Mouse (Mus musculus): ENCODE measurements around the gene Rbm47. TPM values are rescaled to one million over a fixed set of nuclear protein-coding genes. Genes with fewer than 3 reads are reported as not detected.

The Rbm47 gene
- polyA plus RNA-seq, 1 experiment from 2014 or later = 10.4 TPM

GRCm38 (mm10) chr5:66076685-66077301 is 96.1 kb downstream of the Rbm47 start:
- Histone ChIP-seq H3K27ac (replicated peaks; ENCODE audit: low read depth, low read length) (no peak overlapping the region), H3K4me1 (ENCODE audit: control insufficient read depth, insufficient read depth, low read length) (no peaks in the 10 kb centered on the region), H3K27me3 (replicated peaks; ENCODE audit: control insufficient read depth, insufficient read depth, low read length) (no peaks in the 10 kb centered on the region), H3K9me3 (ENCODE audit: control insufficient read depth, low read length) (no peaks in the 10 kb centered on the region), H3K9ac (ENCODE audit: low read depth, low read length) (no peak overlapping the region), H3K36me3 (ENCODE audit: control insufficient read depth, insufficient read depth, low read length) (no peaks in the 10 kb centered on the region), H3K4me2 (ENCODE audit: low read depth, low read length) (no peak overlapping the region), H3K4me3 (ENCODE audit: low read depth, low read length) (no peak overlapping the region)
- DNase-seq (ENCODE audit: low spot score) = no peak
- ATAC-seq (ENCODE audit: low read depth) = no peak
- 67% methylated on average over 12 of the region's 12 CpGs for WGBS

GRCm38 (mm10) chr5:66075906-66076305 is 97.0 kb downstream of the Rbm47 start:
- H3K4me3 ChIP-seq (ENCODE audit: low read depth, low read length) = no peak overlapping the region
- no peak for DNase-seq (ENCODE audit: low spot score)
- no peak for ATAC-seq (ENCODE audit: low read depth)
- H3K9ac ChIP-seq (ENCODE audit: low read depth, low read length) = no peak overlapping the region
- no peaks in the 10 kb centered on the region for H3K9me3 ChIP-seq (ENCODE audit: control insufficient read depth, low read length)
- H3K4me1 ChIP-seq (ENCODE audit: control insufficient read depth, insufficient read depth, low read length) = no peaks in the 10 kb centered on the region
- WGBS = 95% methylated on average over 12 of the region's 12 CpGs
- no peak overlapping the region for H3K4me2 ChIP-seq (ENCODE audit: low read depth, low read length)
- no peak overlapping the region for H3K27ac ChIP-seq (replicated peaks; ENCODE audit: low read depth, low read length)
- no peaks in the 10 kb centered on the region for H3K36me3 ChIP-seq (ENCODE audit: control insufficient read depth, insufficient read depth, low read length)
- H3K27me3 ChIP-seq (replicated peaks; ENCODE audit: control insufficient read depth, insufficient read depth, low read length) = no peaks in the 10 kb centered on the region

GRCm38 (mm10) chr5:66075032-66075488 is 97.9 kb downstream of the Rbm47 start:
- no peaks in the 10 kb centered on the region for H3K36me3 ChIP-seq (ENCODE audit: control insufficient read depth, insufficient read depth, low read length)
- H3K9me3 ChIP-seq (ENCODE audit: control insufficient read depth, low read length) = no peaks in the 10 kb centered on the region
- no peaks in the 10 kb centered on the region for H3K4me1 ChIP-seq (ENCODE audit: control insufficient read depth, insufficient read depth, low read length)
- no peak overlapping the region for H3K4me3 ChIP-seq (ENCODE audit: low read depth, low read length)
- H3K27ac ChIP-seq (replicated peaks; ENCODE audit: low read depth, low read length) = no peak overlapping the region
- ATAC-seq (ENCODE audit: low read depth) = no peak
- no peaks in the 10 kb centered on the region for H3K27me3 ChIP-seq (replicated peaks; ENCODE audit: control insufficient read depth, insufficient read depth, low read length)
- WGBS = 73% methylated on average over 9 of the region's 9 CpGs
- no peak overlapping the region for H3K9ac ChIP-seq (ENCODE audit: low read depth, low read length)
- H3K4me2 ChIP-seq (ENCODE audit: low read depth, low read length) = no peak overlapping the region
- no peak for DNase-seq (ENCODE audit: low spot score)

- 92% methylated on average over 5 of the region's 5 CpGs for WGBS
- H3K4me2 ChIP-seq (ENCODE audit: low read depth, low read length) = no peak overlapping the region
- no peaks in the 10 kb centered on the region for H3K9me3 ChIP-seq (ENCODE audit: control insufficient read depth, low read length)
- no peak overlapping the region for H3K27ac ChIP-seq (replicated peaks; ENCODE audit: low read depth, low read length)
- DNase-seq (ENCODE audit: low spot score) (no peak), ATAC-seq (ENCODE audit: low read depth) (no peak)
- no peak overlapping the region for H3K9ac ChIP-seq (ENCODE audit: low read depth, low read length)
- no peaks in the 10 kb centered on the region for H3K27me3 ChIP-seq (replicated peaks; ENCODE audit: control insufficient read depth, insufficient read depth, low read length)
- no peaks in the 10 kb centered on the region for H3K4me1 ChIP-seq (ENCODE audit: control insufficient read depth, insufficient read depth, low read length)
- H3K4me3 ChIP-seq (ENCODE audit: low read depth, low read length) = no peak overlapping the region
- H3K36me3 ChIP-seq (ENCODE audit: control insufficient read depth, insufficient read depth, low read length) = no peaks in the 10 kb centered on the region
Measured at GRCm38 (mm10) chr5:66074235-66074634, 98.7 kb downstream of the Rbm47 start.

GRCm38 (mm10) chr5:66073604-66074164 is 99.2 kb downstream of the Rbm47 start:
- 86% methylated on average over 12 of the region's 12 CpGs for WGBS

GRCm38 (mm10) chr5:66071722-66072121 is 101.2 kb downstream of the Rbm47 start:
- no peak overlapping the region for H3K4me3 ChIP-seq (ENCODE audit: low read depth, low read length)
- no peak overlapping the region for H3K27ac ChIP-seq (replicated peaks; ENCODE audit: low read depth, low read length)

More at GRCm38 (mm10) chr5:66073604-66074164, 99.2 kb downstream of the Rbm47 start:
- H3K4me3 ChIP-seq (ENCODE audit: low read depth, low read length) = no peak overlapping the region
- no peak overlapping the region for H3K4me2 ChIP-seq (ENCODE audit: low read depth, low read length)
- H3K27ac ChIP-seq (replicated peaks; ENCODE audit: low read depth, low read length) = no peak overlapping the region
- no peaks in the 10 kb centered on the region for H3K27me3 ChIP-seq (replicated peaks; ENCODE audit: control insufficient read depth, insufficient read depth, low read length)
- H3K36me3 ChIP-seq (ENCODE audit: control insufficient read depth, insufficient read depth, low read length) = no peaks in the 10 kb centered on the region
- H3K4me1 ChIP-seq (ENCODE audit: control insufficient read depth, insufficient read depth, low read length) = no peaks in the 10 kb centered on the region
- no peak for ATAC-seq (ENCODE audit: low read depth)
- no peaks in the 10 kb centered on the region for H3K9me3 ChIP-seq (ENCODE audit: control insufficient read depth, low read length)
- H3K9ac ChIP-seq (ENCODE audit: low read depth, low read length) = no peak overlapping the region
- no peak for DNase-seq (ENCODE audit: low spot score)

GRCm38 (mm10) chr5:66070350-66070749 is 102.6 kb downstream of the Rbm47 start:
- Histone ChIP-seq H3K4me3 (ENCODE audit: low read depth, low read length) (no peak overlapping the region), H3K27ac (replicated peaks; ENCODE audit: low read depth, low read length) (no peak overlapping the region), H3K9me3 (ENCODE audit: control insufficient read depth, low read length) (no peaks in the 10 kb centered on the region), H3K9ac (ENCODE audit: low read depth, low read length) (no peak overlapping the region), H3K4me1 (ENCODE audit: control insufficient read depth, insufficient read depth, low read length) (no peaks in the 10 kb centered on the region), H3K27me3 (replicated peaks; ENCODE audit: control insufficient read depth, insufficient read depth, low read length) (no peaks in the 10 kb centered on the region), H3K4me2 (ENCODE audit: low read depth, low read length) (no peak overlapping the region; the same call in 1 of the 2 replicates), H3K36me3 (ENCODE audit: control insufficient read depth, insufficient read depth, low read length) (no peaks in the 10 kb centered on the region)
- 47% methylated on average over 2 of the region's 2 CpGs for WGBS
- ATAC-seq (ENCODE audit: low read depth) (no peak), DNase-seq (ENCODE audit: low spot score) (no peak)

More at GRCm38 (mm10) chr5:66071722-66072121, 101.2 kb downstream of the Rbm47 start:
- no peaks in the 10 kb centered on the region for H3K27me3 ChIP-seq (replicated peaks; ENCODE audit: control insufficient read depth, insufficient read depth, low read length)
- WGBS = 88% methylated on average over 8 of the region's 8 CpGs
- no peaks in the 10 kb centered on the region for H3K4me1 ChIP-seq (ENCODE audit: control insufficient read depth, insufficient read depth, low read length)
- no peaks in the 10 kb centered on the region for H3K9me3 ChIP-seq (ENCODE audit: control insufficient read depth, low read length)
- H3K9ac ChIP-seq (ENCODE audit: low read depth, low read length) = no peak overlapping the region
- no peak overlapping the region for H3K4me2 ChIP-seq (ENCODE audit: low read depth, low read length)
- ATAC-seq (ENCODE audit: low read depth) = no peak
- DNase-seq (ENCODE audit: low spot score) = no peak
- no peaks in the 10 kb centered on the region for H3K36me3 ChIP-seq (ENCODE audit: control insufficient read depth, insufficient read depth, low read length)

- H3K4me3 ChIP-seq (ENCODE audit: low read depth, low read length) = peak overlapping the region; percentile 43
- peak overlapping the region; percentile 76 for H3K4me2 ChIP-seq (ENCODE audit: low read depth, low read length)
- H3K27ac ChIP-seq (replicated peaks; ENCODE audit: low read depth, low read length) = no peak overlapping the region
- H3K4me1 ChIP-seq (ENCODE audit: control insufficient read depth, insufficient read depth, low read length) = no peaks in the 10 kb centered on the region
- 4% methylated on average over 27 of the region's 27 CpGs for WGBS
- no peaks in the 10 kb centered on the region for H3K9me3 ChIP-seq (ENCODE audit: control insufficient read depth, low read length)
- ATAC-seq (ENCODE audit: low read depth) (peak; percentile 92), DNase-seq (ENCODE audit: low spot score) (peak; percentile 84)
- H3K36me3 ChIP-seq (ENCODE audit: control insufficient read depth, insufficient read depth, low read length) = no peaks in the 10 kb centered on the region
- H3K9ac ChIP-seq (ENCODE audit: low read depth, low read length) = peak overlapping the region; percentile 58
- no peaks in the 10 kb centered on the region for H3K27me3 ChIP-seq (replicated peaks; ENCODE audit: control insufficient read depth, insufficient read depth, low read length)
Measured at GRCm38 (mm10) chr5:66069470-66070144, 103.3 kb downstream of the Rbm47 start.
